Mouse (Mus musculus) hindbrain, postnatal 0 days (tissue): ENCODE measurements at regions not wholly inside any gene's neighbourhood (a gene's known extent, or its start where the extent isn't known, plus 50 kb on each side); places are given as distances from the start of the nearest gene placed in this dataset.

Source experiments
- ATAC-seq: fragments of 200-750 bp; cut with Nextera tagmentation; 2 replicates; pipeline ENCODE4 v1.8.0; 2017; ENCODE audit warnings: mild to moderate bottlenecking, moderate TSS enrichment, moderate library complexity
- DNase-seq: peaks from one replicate; pipeline ENCODE4 v3.0.0-alpha.2; 2015; ENCODE audit warnings: low spot score
- H3K27ac ChIP-seq: fragments of 300-500 bp; sonication (generic); 2 replicates; pipeline ENCODE4 v1.5.1; 2014; ENCODE audit warnings: mild to moderate bottlenecking
- H3K27me3 ChIP-seq: fragments of 300-500 bp; sonication (generic); 2 replicates; pipeline ENCODE4 v1.6.1; 2014; ENCODE audit warnings: low read length, mixed read lengths; ENCODE audit not compliant: insufficient read depth
- H3K36me3 ChIP-seq: fragments of 300-500 bp; sonication (generic); 2 replicates; pipeline ENCODE4 v1.6.1; 2014; ENCODE audit warnings: low read length, mixed read lengths; ENCODE audit not compliant: insufficient read depth
- H3K4me1 ChIP-seq: fragments of 300-500 bp; sonication (generic); 2 replicates; pipeline ENCODE4 v1.6.1; 2014; ENCODE audit warnings: antibody characterized with exemption, low read length, mixed read lengths; ENCODE audit not compliant: insufficient read depth
- H3K4me2 ChIP-seq: fragments of 300-500 bp; sonication (generic); 2 replicates; pipeline ENCODE4 v1.6.1; 2014; ENCODE audit warnings: low read depth, mild to moderate bottlenecking, low read length, moderate library complexity, mixed read lengths
- H3K4me3 ChIP-seq: fragments of 300-500 bp; sonication (generic); 2 replicates; pipeline ENCODE4 v1.5.1; 2014; ENCODE audit warnings: low read length
- H3K9ac ChIP-seq: fragments of 300-500 bp; sonication (generic); replicated peaks from 2 replicates; pipeline ENCODE4 v1.6.1; 2014; ENCODE audit warnings: mild to moderate bottlenecking, low read length, moderate library complexity, mixed read lengths
- H3K9me3 ChIP-seq: fragments of 300-500 bp; sonication (generic); 2 replicates; pipeline ENCODE4 v1.6.1; 2016; ENCODE audit warnings: low read length, mixed read lengths
- CTCF ChIP-seq: IDR thresholded peaks from 2 replicates; pipeline ENCODE4 v1.5.1; 2016; ENCODE audit warnings: antibody characterized with exemption, control low read depth, low read depth
- WGBS: fragments of 180-500 bp; shearing (Covaris S2); extraction: QIAGEN DNeasy Blood & Tissue Kit; methylation state at CpG from one replicate; pipeline ENCODE4 v1.1.7; 2014; 5-methylcytosine and 5-hydroxymethylcytosine counted together

DNA sequence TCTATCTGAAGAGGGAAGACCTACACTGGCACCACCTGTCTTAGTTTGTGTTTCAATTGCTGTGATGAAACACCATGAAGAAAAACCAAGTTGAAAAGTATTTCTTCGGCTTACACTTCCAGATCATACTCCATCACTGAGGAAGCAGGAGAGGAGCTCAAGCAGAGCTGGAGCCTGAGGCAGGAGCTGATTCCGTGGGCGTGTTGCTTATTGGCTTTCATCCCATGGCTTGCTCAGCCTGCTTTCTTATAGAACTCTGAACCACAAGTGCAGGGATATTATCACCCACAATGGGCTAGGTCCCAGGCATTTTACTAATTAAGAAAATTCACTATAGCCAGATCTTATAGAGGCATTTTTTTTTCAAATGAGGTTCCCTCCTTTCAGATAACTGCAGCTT lies 384.7 kb downstream of the Rfpl4b start:
- Histone ChIP-seq H3K27me3 (no peaks in the 10 kb centered on the region), H3K36me3 (no peaks in the 10 kb centered on the region), H3K4me3 (no peak overlapping the region), H3K9ac (no peak overlapping the region), H3K27ac (no peak overlapping the region), H3K4me2 (no peak overlapping the region), H3K4me1 (no peaks in the 10 kb centered on the region), H3K9me3 (peaks cover 4% of the 10 kb centered on the region; the same call in 1 of the 2 replicates)
- WGBS, result 86% methylated on average over 3 of the region's 3 CpGs
- no peak for TF ChIP-seq CTCF
- ATAC-seq, result no peak
- no peak for DNase-seq

DNA sequence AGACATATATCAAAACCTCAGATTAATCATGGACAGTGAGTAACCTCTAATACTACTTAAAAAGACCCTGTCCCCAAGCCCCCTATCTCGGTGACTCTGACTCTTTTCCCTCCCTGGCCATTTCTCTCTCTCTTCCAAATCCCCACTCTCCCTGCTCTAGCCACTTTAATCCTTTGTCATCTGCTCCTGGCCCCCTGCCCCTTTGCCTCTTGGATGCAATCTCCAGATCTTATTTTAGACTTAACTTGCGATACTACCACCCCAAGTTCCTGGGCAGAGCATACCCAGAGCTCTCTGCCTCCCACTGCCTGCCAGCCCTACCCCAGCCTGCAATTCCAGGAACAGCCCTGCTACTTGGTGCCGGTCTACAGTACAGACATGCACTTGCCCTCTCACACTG lies 400.0 kb downstream of the Rfpl4b start:
- no peak overlapping the region for H3K27ac ChIP-seq
- DNase-seq, result no peak
- 72% methylated on average over 3 of the region's 3 CpGs for WGBS

DNA sequence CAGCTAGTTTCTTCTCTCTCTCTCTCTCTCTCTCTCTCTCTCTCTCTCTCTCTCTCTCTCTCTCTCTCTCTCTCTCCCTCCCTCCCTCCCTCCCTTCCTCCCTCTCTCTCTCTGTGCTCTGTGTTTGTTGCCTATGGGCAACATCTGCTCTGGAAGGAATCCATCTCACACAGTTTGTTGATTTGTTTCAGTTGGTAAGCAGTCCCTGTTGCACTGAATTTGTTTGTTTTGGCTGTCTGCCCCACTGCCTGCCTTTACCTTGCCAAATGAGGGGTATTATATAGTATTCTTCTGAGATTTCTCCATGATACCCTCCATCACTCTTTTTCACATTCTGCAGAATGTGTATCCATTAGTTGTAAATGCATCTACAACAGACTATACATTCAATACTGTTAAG lies 401.8 kb downstream of the Rfpl4b start:
- no peak overlapping the region for H3K27ac ChIP-seq
- H3K9me3 ChIP-seq, result no peaks in the 10 kb centered on the region
- no peaks in the 10 kb centered on the region for H3K4me1 ChIP-seq
- no peak overlapping the region for H3K4me3 ChIP-seq
- peak; percentile 25 for DNase-seq
- no peak overlapping the region for H3K4me2 ChIP-seq
- ATAC-seq, result no peak
- H3K27me3 ChIP-seq, result no peaks in the 10 kb centered on the region
- no peaks in the 10 kb centered on the region for H3K36me3 ChIP-seq
- TF ChIP-seq CTCF, result no peak
- no peak overlapping the region for H3K9ac ChIP-seq

More for the DNA sequence above, 400.0 kb downstream of the Rfpl4b start:
- Histone ChIP-seq H3K36me3 (no peaks in the 10 kb centered on the region), H3K9ac (no peak overlapping the region), H3K27me3 (no peaks in the 10 kb centered on the region), H3K4me3 (no peak overlapping the region), H3K4me1 (no peaks in the 10 kb centered on the region), H3K4me2 (no peak overlapping the region), H3K9me3 (no peaks in the 10 kb centered on the region)
- ATAC-seq, result no peak
- TF ChIP-seq CTCF, result no peak

DNA sequence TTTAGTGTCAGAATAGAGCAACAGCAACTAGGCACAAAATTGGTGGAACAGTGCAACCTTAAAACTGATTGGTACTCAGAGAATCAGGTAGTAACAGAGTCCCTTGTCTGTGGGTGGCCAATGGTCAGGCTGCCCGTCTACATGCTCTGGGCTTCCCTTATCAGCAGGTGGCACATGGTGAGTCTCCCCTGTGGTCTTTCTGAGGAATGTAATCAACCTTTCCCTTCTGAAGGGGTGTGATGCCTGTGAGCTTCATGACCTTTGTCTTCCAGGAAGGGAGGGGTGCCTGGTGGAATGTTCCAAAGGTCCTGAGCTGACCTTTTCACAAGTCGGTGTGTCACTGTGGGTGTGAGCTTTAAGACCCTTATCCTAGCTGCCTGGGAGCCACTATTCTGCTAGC lies 438.4 kb downstream of the Rfpl4b start:
- TF ChIP-seq CTCF, result no peak
- Histone ChIP-seq H3K36me3 (no peaks in the 10 kb centered on the region), H3K4me1 (no peaks in the 10 kb centered on the region), H3K27me3 (no peaks in the 10 kb centered on the region), H3K9ac (no peak overlapping the region), H3K4me3 (no peak overlapping the region), H3K27ac (no peak overlapping the region), H3K4me2 (no peak overlapping the region), H3K9me3 (no peaks in the 10 kb centered on the region)
- 66% methylated on average over 2 of the region's 2 CpGs for WGBS
- DNase-seq, result no peak
- no peak for ATAC-seq

DNA sequence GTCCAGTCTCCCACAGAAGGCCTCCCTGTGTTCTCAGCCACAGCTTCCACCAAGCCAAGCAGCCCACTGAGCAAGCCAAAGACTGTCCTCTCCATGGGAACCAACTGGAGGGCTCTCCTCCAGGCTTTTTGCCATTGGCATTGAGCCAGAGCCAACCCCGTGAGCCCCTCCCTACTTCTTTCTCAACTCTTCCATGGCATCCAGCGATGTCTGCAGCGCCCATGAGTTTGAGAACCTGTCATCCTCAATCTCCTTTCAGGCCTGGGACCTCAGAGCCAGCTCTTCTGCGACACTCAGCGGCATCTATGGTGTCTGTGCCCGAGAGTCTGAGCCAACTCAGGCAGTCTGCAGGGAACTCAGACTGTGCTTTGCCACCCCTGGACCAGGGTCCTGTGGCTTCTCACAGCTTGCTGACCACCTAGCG lies 439.7 kb downstream of the Rfpl4b start:
- 51% methylated on average over 7 of the region's 7 CpGs for WGBS
- H3K36me3 ChIP-seq, result no peaks in the 10 kb centered on the region

DNA sequence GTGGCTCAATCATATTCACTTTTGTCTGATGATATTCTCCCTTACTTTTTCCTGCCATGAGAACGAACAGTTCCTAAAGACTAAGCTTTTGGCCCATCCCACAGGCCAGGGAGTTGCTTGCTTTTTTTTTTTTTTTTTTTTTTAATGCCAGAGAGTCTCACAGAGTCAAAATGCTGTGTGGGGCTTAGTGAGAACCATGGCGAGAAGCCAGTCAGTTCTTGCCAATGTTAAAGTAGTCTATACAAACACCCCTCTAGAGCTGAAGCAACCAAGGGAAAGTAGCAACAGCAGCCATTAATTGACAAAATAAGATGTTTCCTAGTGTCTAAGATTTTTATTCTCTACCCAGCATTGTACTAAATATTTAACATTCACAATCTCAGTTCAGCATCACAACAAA lies 441.2 kb downstream of the Rfpl4b start:
- Histone ChIP-seq H3K27ac (0 out of 2 replicates have a peak overlapping the region, but pooled peaks have one; percentile 32), H3K4me3 (no peak overlapping the region), H3K36me3 (no peaks in the 10 kb centered on the region), H3K4me1 (no peaks in the 10 kb centered on the region), H3K27me3 (no peaks in the 10 kb centered on the region), H3K4me2 (no peak overlapping the region), H3K9me3 (no peaks in the 10 kb centered on the region), H3K9ac (no peak overlapping the region)
- 44% methylated on average over 2 of the region's 2 CpGs for WGBS
- TF ChIP-seq CTCF, result no peak
- ATAC-seq (no peak; the same call in 1 of the 2 replicates), DNase-seq (peak; percentile 79)

More for the DNA sequence above, 439.7 kb downstream of the Rfpl4b start:
- H3K27ac ChIP-seq, result peak overlapping the region; percentile 32; the same call in 1 of the 2 replicates
- peak; percentile 87 for DNase-seq
- peak; percentile 97 for ATAC-seq
- no peak overlapping the region for H3K4me3 ChIP-seq
- no peaks in the 10 kb centered on the region for H3K4me1 ChIP-seq
- no peak overlapping the region for H3K9ac ChIP-seq
- no peaks in the 10 kb centered on the region for H3K27me3 ChIP-seq
- no peak overlapping the region for H3K4me2 ChIP-seq
- H3K9me3 ChIP-seq, result no peaks in the 10 kb centered on the region
- TF ChIP-seq CTCF, result peak; percentile 72

DNA sequence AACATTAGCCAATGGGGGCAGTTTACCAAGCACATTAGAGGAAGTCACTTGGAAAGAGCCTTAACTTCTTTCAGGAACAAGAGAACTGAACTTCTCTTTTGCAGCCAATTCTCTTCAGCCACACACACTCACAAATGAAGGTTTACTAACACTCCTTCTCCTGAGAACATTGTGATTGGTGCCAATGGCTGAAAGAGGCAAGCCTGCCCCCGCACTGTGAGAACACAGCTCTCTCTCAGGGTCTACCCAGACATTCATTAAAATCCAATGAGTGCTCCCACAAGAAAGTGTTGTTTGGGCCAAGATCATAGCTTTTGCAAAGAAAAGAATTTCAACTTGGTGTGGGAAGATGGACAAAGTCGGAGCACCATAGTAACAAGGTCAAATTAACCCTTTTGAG lies 454.8 kb downstream of the Rfpl4b start:
- ATAC-seq (no peak), DNase-seq (peak; percentile 8)
- Histone ChIP-seq H3K4me3 (no peak overlapping the region), H3K9me3 (no peaks in the 10 kb centered on the region), H3K36me3 (no peaks in the 10 kb centered on the region), H3K27me3 (no peaks in the 10 kb centered on the region), H3K9ac (no peak overlapping the region), H3K4me2 (no peak overlapping the region), H3K4me1 (no peaks in the 10 kb centered on the region), H3K27ac (no peak overlapping the region)
- TF ChIP-seq CTCF, result no peak
- 85% methylated on average over 2 of the region's 2 CpGs for WGBS
